Mouse (Mus musculus) large intestine, adult 2 months (tissue): ENCODE measurements around the gene Ccl28. TPM values are rescaled to one million over a fixed set of nuclear protein-coding genes. Genes with fewer than 3 reads are reported as not detected.
"Not testable (repeated sequence)": the region's sequence is repeated elsewhere in the genome, so short reads cannot be mapped to it uniquely, and the experiment has no call there.

ENCODE experiments used
- DNase-seq: peaks from one replicate; pipeline ENCODE4 v3.0.0-alpha.2; 2012; ENCODE audit warnings: low read depth, low spot score
- WGBS: fragments of 180-500 bp; shearing (Covaris S2); methylation state at CpG from one replicate; pipeline ENCODE4 v1.1.7; 2018; 5-methylcytosine and 5-hydroxymethylcytosine counted together
- polyA plus RNA-seq: library from polyadenylated mRNA; depleted of rRNA; stranded (reverse); fragments of >200 nt; gene quantifications from 2 replicates; pipeline ENCODE4 v1.2.3, GENCODE M21; 2012

Ccl28 gene
- polyA plus RNA-seq, 1 experiment, result 12.2 TPM

DNA sequence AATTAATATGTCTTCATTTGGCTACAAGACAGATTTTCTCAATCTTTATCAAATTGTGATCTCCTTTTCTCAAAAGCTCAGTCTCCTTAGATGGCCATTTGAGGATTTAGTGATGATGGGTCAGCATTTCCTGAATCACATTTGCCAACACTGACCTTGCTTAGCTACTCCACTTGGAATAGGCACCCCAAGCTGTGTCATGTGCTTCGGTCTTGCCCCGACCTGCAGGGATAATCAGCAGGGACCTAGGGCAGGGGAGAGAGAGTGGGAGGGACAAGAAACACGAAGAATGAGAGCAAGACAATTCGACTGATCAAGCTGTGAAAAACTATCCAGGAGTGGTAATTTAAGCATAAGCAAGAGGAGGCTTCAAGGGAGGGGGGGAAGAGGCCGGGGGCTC lies 21.1 kb downstream of the Ccl28 start:
- DNase-seq, result no peak
- 70% methylated on average over 5 of the region's 5 CpGs for WGBS

DNA sequence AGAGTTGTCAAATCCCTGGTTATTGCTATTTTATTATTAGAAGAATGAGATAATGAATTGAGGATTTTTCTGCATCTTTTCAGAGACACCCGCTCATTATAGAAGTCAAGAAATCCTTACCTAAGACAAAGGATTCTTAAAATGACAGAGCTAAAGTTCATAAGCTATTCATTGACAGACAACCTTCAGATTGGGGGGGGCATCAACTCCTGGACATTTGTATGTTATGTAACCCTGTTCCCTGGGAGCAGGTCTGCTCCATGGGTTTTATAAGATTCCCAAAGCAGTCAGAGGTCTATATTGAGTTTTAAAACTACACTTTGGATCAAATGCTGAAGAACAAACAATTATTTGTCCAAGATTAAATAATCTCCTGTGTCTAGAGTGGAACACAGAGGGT lies 22.9 kb downstream of the Ccl28 start:
- no peak for DNase-seq
- 98% methylated on average over 1 of the region's 1 CpGs for WGBS

DNA sequence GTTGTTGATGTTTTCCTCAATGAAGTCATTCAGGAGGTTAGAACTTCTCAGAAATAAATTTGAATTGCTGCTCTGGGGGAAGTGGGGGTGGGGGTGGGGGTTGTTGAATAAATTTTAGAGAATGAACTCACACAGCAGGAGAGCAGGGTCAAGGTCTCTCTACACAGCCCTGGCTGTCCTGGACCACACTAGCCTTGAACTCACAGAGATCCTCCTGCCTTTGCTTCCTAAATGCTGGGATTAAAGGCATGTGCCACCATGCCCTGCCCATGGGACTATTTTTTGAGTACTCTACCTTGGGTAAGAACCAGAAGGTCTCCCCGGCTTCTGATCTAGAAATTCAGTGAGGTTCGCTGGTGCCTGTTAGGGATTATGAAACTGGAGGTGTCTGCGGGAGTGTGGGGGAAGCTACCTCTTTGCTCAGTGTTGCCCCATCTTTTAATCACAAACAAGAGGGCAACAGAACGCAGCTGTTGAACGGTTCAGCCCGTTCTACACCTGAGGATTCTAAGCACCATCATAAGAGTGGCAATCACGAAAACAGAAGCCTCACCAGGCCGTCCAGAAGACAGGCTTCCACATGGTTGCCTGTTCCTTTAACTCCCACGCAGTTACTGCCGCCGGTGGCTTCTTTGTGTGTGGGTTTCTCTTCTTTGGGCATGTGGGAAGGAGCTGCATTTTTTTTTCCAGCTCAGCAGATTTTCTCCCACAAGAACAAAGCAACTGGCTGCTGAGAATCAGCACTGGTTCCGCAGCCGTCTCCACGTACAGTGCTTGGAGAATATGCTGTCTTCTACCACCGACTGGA lies 25.5 kb downstream of the Ccl28 start:
- whole genome bisulfite sequencing, result 77% methylated on average over 15 of the region's 15 CpGs
- no peak for DNase-seq

DNA sequence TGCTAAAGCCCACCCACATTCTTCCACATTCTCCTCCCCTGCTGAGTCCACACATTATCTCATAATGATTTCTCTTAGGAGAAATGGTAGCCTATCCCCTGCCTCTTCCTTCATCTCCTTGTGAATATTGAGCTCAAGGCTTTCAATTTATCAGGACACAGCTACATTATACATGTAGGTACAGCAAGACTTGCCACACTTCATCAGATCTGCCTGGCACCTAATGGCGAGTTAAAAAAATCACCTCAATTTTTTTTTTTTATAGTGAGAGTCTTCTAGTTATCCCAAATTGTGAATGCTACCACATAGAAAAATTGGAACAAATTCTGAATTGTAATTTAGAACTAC lies 26.1 kb downstream of the Ccl28 start:
- 88% methylated on average over 1 of the region's 1 CpGs for WGBS
- DNase-seq, result no peak

DNA sequence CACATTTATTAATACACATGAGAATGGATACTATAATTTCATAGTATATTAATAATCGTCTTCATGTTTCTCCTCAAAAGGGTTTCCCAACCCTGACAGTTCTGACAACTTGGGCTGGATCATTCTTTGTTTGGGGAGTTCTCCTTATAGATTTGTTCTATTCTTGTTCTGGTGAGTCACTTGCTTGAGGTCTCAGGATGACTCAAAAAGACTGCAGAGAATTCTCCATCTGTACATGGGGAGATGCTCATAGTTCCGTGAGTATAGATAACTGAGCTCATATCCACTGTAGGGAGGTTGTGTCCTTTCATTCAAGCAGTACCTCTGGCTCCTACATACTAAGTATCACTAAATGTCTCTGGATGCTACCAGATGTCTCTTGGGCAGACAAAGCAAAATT lies 31.1 kb downstream of the Ccl28 start:
- WGBS, result 88% methylated on average over 2 of the region's 2 CpGs
- no peak for DNase-seq

DNA sequence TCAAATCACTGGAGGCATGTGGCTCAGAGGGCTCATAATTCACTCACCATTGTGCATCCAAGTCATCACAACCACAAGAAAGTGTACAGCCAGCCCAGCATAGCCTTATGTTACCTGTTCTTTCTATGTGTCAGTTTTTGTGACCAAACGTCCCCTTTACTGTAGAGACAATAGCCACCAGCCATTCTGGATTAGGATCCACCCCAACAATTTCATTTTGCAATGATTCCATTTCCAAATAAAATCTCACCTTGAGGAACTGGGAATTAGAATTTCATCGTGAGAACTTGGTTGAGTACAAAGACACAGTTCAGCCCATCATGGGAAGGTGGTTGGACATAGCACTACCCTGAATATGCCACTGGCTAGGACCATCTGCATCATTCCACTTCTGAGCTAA lies 32.6 kb downstream of the Ccl28 start:
- 83% methylated on average over 2 of the region's 2 CpGs for WGBS

DNA sequence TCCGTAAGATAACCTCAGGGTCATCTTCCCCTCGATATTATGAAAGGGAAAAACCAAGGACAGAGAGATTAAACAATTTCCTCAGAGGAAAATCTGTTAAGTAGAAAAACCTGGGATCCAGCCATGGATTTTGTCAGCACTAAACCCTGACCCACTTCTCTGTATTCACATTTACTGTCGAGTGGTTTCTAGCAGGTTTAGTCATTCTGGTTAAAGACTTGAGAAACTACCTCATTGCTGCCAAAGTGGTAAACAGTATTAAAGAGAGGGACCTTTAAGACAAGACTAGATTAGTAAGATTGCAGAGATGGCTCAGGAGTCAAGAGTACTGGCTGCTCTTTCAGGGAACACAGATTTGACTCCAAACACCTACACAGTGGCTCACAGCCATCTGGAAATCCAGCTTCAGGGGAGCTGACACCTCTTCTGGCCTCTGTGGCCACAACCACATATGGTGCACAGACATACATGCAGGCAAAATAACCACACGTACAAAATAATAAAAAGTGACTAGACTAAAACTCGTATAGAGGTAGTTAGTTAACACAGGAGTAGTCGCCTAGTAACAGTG lies 33.3 kb downstream of the Ccl28 start:
- WGBS, result 75% methylated on average over 6 of the region's 6 CpGs
- no peak for DNase-seq

More for the DNA sequence above, 32.6 kb downstream of the Ccl28 start:
- DNase-seq, result no peak

DNA sequence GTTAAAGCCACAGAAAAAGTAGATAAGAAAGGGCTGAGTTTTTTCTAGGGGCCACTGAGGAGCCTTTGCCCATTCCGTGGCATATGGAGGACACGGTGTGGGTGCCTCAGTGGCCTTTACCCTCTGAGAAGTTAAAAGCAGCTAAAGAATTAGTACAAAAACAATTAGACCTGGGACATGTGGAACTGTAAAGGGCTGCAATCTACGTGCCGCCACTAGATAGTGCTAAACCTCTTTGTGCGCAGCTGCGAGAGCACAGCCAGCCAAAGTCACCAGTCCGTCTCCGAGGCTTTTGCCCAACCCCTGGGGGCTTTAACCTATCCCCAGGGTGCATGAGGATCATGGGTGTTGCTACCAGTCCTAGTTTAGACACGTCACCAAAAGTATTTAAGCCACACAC lies 37.8 kb downstream of the Ccl28 start:
- DNase-seq, result not testable (repeated sequence)
- WGBS, result 51% methylated on average over 7 of the region's 9 CpGs

DNA sequence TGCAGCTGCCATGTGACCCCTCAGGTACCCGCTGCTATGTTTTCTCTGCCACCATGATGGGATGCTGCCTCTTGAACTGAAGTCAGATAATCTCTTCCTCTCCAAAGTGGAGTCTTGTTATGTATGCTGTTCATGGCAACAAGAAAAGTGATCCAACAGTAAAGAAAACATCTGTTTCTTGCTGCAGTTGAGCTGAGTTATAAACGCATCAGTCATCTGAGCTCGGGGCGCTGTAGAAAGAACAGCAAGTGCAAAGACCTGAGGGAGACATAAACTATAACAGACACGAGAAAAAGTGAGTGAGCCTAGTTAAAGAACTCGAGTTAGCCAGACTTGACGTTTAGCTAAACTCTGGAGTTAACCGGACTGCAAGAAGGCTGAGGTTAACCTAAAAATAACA lies 55.2 kb downstream of the Ccl28 start:
- WGBS, result 71% methylated on average over 8 of the region's 8 CpGs
- no peak for DNase-seq

DNA sequence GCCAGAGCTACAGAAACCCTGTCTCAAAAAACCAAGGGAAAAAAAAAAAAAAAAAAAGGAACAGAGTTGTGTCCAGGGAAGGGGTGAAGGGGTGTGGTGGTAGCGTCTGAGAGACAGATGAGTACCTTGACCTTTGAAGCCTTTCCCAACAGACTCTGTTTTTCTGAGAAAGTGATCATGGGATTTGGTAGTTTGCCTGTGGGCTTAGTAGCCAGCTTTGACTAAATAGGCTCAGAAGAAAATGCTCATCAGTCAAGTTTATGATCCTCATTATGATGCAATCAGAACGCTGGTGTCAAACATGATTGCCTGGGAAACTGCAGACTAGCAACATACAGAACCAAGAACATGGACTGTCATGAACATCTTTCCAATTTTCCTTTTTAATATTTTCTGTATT lies 56.1 kb downstream of the Ccl28 start:
- whole genome bisulfite sequencing, result 28% methylated on average over 2 of the region's 2 CpGs
- DNase-seq, result no peak

DNA sequence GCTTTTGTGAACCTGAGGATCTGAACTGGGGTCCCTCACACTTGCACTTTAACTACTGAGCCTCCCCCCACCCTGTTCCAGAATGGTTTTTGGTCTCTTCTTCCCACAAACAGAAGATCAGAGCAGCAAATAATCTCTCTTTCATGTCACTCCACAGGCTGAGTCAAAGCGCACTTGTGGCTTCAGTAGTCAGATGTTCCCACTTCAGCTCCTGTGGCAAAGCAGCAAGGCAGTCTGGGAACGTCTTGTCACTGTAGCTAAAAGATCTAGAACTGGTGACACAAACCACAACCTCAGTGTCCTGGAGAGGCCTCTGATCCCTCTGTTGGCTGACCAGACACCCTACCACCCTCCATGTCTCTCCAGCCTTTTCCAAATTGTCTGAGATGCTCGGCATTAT lies 57.5 kb downstream of the Ccl28 start:
- no peak for DNase-seq
- WGBS, result 66% methylated on average over 3 of the region's 3 CpGs

DNA sequence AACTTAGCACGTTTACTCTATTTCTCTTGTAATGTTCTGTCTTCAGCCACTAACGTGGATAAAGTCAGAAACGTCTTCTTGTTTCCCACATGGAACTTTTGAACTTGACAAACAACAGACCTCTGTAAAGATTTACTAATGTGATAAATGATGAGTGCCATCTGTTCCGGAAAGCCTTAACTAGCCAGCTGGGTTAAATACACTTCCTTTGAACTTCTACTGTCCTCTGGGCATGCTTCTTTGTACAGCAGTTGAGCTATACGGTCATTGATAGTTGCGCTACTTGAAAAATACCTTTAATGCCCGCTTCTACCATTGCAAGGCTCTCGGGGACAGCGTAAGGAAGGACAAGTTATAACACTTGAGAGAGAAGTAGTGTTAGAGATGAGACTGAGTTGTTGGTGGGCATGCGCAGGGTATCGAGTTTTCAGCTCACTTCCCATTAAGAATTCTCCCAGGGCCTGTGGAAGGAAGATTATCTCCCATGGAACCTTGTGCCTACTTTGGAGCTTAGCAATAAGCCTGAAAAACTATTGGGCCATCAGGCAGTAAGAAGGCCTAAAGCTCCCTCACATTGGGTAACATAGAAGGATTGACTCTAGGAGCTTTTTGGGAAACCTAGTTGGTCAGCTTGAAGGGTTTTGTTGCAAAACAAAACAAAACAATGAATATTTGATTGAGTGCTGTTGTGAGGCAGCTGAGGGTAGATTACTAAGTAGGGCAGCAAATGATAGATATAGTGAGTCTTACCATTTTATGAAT lies 61.0 kb downstream of the Ccl28 start:
- no peak for DNase-seq
- WGBS, result 66% methylated on average over 11 of the region's 11 CpGs

DNA sequence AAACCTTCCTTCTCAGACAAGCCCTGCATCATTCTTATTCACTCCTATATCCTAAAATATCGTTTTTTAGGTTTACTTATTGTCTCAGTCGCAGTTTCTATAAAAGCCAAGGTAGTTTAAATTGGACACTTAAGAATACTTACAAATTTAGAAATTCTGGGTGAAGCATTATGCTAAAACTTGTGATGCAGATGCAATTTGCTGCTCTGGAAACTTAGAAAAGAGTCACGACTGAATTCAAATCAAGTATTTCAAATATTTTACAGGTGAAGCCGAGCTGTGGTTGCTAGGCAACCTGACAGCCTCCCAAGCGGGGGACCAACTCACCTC lies 66.1 kb downstream of the Ccl28 start:
- 6% methylated on average over 5 of the region's 5 CpGs for whole genome bisulfite sequencing
- no peak for DNase-seq

DNA sequence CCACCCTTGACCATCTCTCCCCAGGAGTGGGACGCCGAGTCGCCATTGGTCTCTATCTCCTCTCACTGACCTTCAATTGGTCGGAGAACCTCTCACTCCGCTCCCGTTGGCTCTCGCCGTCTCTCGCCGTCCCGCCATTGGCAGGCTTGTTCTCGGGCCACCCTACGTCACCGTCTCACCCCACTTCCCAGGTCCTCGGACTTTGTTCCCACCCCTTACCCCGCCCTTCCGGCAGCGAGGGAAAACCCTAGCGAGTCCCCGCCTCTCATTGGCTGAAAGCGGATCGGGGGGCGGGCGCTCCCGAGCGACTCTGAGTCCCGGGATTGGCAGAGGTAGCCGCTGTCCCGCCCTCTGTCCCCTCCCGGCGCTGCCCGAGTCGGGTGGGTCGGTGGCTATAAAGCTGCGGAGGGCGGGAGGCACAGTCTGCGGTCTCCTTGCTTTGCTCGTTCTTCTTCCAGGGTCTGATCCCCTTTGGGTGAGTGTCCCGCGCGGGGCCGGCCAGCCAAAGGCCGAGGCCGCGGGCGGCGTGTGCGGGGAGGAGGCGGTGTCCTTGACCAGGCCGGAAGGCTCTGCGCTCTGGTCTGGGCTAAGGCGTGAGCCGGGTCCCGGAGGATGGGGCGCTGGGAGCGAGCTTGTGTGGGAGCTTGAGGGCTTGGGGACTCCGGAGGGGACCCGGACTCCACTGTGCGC lies 66.6 kb downstream of the Ccl28 start, which contains the start of gene Hmgcs1:
Gene Hmgcs1 (plus strand): TSS at position 341 of the 690 bp plus-strand sequence.
- DNase-seq, result peak; percentile 97
- under 1% methylated on average over 59 of the region's 59 CpGs for WGBS

DNA sequence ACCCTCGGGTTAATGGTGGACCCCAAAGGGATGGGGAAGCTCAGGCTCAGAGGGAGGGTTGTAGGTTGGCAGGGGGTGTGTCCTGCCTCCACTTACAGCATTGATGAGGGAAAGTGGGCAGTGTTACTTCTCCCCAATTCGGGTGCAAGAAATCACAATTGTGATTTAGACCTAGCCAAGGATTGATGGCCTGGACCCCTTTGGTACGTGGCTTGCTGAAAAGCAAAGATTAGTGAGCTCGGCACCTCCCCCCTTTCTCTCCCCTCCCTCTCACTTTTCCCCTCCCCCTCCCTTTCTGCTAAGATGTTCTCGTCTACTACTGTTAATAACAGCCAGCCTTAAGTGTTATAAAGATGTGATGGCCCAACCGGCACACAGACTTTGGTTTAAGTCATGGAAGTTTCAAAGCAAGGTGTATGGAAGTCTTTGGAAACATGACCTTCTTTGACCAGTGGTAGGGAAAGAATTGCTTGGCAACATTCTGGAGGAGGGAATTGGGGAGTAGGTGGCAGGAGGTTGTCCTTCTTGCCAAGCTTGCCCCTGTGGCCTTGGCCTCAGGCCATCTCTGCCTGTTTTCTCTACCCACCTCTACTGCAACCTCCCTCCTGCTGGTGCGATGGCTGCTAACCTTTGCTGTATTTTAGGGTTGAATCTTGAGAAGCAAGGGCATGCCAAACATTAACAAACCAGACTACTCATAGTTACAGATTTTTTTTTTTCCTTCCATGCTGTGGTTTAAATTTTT lies 67.4 kb downstream of the Ccl28 start:
- DNase-seq, result no peak
- 1% methylated on average over 7 of the region's 7 CpGs for WGBS

DNA sequence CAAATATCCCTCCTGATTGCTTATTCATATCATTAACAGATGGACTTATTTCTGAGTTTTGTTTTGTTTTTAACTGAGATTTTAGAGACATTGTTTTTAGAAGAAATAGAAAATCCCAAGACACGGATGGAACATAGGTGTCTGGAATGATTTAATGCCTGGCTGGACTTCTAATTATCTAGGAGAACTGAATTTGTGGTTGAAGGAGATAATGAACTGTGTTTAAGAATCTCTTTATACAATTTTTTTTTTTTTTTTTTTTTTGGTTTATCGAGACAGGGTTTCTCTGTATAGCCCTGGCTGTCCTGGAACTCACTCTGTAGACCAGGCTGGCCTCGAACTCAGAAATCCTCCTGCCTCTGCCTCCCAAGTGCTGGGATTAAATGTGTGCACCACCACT lies 68.3 kb downstream of the Ccl28 start:
- DNase-seq, result not testable (repeated sequence)
- WGBS, result 61% methylated on average over 3 of the region's 3 CpGs

DNA sequence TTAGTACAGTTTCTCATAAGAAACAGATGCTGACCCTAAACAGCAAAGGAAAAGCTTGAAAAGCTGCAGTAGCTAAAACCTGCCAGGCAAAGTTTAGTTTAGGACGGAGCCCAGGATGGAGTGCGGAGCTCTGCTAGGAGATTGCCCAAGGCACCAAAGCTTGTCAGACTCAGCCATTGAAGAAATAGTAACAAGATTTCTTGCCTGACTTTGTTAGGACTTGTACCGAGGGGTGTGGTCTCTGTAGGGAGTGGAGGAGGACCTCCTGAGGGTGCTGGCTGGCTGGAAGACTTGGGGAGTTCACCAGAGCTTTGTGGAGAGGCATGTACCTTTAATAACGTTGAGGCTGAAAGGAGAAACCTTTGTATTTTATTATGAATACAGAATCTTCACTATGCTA lies 72.1 kb downstream of the Ccl28 start:
- DNase-seq, result no peak
- 64% methylated on average over 4 of the region's 4 CpGs for WGBS

DNA sequence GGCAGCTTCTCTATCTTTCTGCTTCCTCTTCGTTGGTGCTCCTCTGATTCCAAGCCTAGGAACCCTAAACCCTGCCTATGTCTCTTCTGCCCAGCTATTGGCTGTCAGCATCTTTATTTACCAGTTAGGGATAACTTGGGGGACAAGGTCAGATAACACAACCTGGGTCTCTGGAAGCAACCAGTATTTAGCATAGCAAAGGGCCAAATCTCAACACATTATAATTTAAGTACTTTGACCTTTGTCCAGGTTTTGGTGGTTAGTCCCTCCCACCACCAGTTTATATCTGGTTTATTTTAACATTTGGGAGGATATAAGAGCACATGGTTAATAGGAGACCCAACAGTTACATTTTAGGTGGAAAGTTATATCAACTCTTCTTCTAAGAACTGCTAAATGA lies 72.9 kb downstream of the Ccl28 start:
- WGBS, result 53% methylated on average over 1 of the region's 1 CpGs
- DNase-seq, result no peak

DNA sequence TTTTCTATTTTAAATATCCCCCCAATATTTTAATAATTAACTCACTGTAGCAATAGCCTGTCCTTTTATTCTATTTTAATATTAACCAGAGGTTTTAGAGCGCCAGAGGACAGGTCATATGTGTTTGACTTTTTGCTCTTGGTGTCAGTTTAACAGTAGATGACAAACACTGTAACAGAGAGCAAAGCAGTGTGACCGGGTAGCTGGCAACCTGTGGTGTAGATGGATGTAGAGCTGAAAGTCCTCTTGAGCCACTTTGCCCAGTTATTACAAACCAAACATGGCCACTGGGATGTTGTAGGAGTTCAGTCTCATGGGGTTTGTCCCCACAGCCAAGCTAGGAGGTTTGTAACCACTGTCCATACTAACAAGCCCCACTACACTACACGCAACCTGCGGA lies 74.8 kb downstream of the Ccl28 start:
- 84% methylated on average over 4 of the region's 4 CpGs for WGBS
- no peak for DNase-seq
